Mouse (Mus musculus): ENCODE measurements around the gene 1700088E04Rik.

- TF ChIP-seq CTCF (IDR thresholded peaks at IDR 0.05) (no peak), EP300 (IDR thresholded peaks at IDR 0.05) (no peak)
Observed at GRCm38 (mm10) chr15:79176905-79177304, 35.9 kb upstream of the 1700088E04Rik start.
